Mouse (Mus musculus) bone marrow macrophage, adult 2 months (primary cell): ENCODE measurements at regions not wholly inside any gene's neighbourhood (a gene's known extent, or its start where the extent isn't known, plus 50 kb on each side); places are given as distances from the start of the nearest gene placed in this dataset.

Experiments
- H3K27ac ChIP-seq: 2 replicates; pipeline ENCODE4 v1.5.1; 2012; ENCODE audit warnings: low read depth, low read length; ENCODE audit not compliant: insufficient read depth
- H3K4me1 ChIP-seq: 2 replicates; pipeline ENCODE4 v1.6.1; 2012; ENCODE audit warnings: low read length; ENCODE audit not compliant: control insufficient read depth, insufficient read depth
- H3K4me3 ChIP-seq: 2 replicates; pipeline ENCODE4 v1.5.1; 2012; ENCODE audit warnings: mild to moderate bottlenecking, low read length, moderate library complexity; ENCODE audit not compliant: insufficient read depth
- CTCF ChIP-seq: IDR thresholded peaks from 2 replicates; pipeline ENCODE4 v1.5.1; 2012; ENCODE audit warnings: low read depth, mild to moderate bottlenecking, low read length, moderate library complexity
- POLR2A ChIP-seq: IDR thresholded peaks from 2 replicates; pipeline ENCODE4 v1.6.1; 2012; ENCODE audit warnings: mild to moderate bottlenecking, low read depth, low read length, borderline replicate concordance

- peaks cover 67% of the 10 kb centered on the region for H3K4me1 ChIP-seq
Observed at GRCm38 (mm10) chr2:148532051-148532450, 88.7 kb upstream of the Cd93 start.

DNA sequence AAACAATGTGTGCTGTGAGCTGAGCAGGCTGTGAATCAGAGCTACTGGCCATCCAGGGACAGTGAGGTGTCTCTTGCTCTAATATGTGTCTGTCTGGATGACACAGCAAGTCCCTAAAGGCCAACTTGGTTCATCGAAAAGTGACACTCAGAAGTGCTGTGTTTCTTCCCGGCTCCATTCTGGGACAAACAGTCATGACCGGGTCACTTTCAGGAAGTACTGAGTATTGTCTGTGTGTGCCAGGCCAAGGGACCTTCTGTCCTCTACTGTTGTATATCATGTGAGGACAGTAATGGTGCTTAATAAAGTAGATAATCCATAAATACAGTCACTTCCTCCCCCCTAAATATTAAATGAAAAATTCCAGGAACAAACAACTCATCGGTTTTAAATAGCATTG is 87.2 kb upstream of the Cd93 start:
- peaks cover 55% of the 10 kb centered on the region for H3K4me1 ChIP-seq
- H3K4me3 ChIP-seq, result no peak overlapping the region
- TF ChIP-seq CTCF, result no peak
- no peak for TF ChIP-seq POLR2A
- H3K27ac ChIP-seq, result peak overlapping the region; percentile 43

More at GRCm38 (mm10) chr2:148532051-148532450, 88.7 kb upstream of the Cd93 start:
- no peak for TF ChIP-seq POLR2A
- TF ChIP-seq CTCF, result no peak
- no peak overlapping the region for H3K27ac ChIP-seq
- H3K4me3 ChIP-seq, result no peak overlapping the region

GRCm38 (mm10) chr2:148529900-148530299 is 86.5 kb upstream of the Cd93 start:
- no peak overlapping the region for H3K27ac ChIP-seq
- H3K4me1 ChIP-seq, result peaks cover 50% of the 10 kb centered on the region
- H3K4me3 ChIP-seq, result no peak overlapping the region
- no peak for TF ChIP-seq POLR2A
- no peak for TF ChIP-seq CTCF

DNA sequence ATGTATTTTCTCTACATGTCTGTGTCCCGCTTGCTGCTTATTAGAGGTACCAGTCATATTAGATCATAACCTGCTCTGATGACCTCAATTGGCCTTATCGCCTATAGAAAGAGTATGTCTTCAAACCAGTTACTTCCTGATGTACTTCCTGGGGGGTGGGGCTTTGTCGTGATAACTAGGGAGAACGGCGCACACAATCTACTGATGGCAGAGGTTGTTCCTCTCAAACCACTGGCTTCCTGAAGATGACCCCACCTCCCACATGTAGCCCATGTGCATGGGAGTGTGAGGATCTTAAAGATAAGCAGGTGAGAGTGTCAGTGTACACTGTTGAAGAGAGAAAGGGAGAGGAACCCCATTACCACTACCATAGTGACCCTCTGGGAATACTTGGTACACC is 84.4 kb upstream of the Cd93 start:
- TF ChIP-seq POLR2A (no peak), CTCF (no peak)
- Histone ChIP-seq H3K27ac (no peak overlapping the region), H3K4me1 (peaks cover 46% of the 10 kb centered on the region)

GRCm38 (mm10) chr2:148525496-148525895 is 82.1 kb upstream of the Cd93 start:
- no peak for TF ChIP-seq POLR2A
- TF ChIP-seq CTCF, result no peak
- Histone ChIP-seq H3K4me1 (peaks cover 45% of the 10 kb centered on the region), H3K27ac (no peak overlapping the region), H3K4me3 (no peak overlapping the region)

More for the DNA sequence above, 84.4 kb upstream of the Cd93 start:
- no peak overlapping the region for H3K4me3 ChIP-seq

DNA sequence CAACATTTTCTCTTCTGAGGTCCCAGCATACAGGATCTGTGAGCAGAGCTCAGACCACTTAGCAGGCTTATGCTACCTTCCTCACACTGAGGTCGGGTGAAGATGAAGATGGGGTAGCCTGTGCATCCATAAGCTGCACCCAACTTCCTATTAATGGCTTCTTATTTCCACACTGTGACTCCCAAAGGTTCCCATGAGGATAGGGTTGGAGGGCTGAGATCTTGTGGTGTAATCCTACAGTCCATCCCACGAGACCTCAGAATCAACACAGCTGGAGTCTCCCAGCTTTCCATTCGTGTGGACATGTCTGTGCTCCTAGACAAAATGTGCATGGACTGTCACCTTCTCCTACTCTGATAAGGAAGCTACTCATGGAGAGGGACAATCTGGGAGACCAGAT is 80.0 kb upstream of the Cd93 start:
- no peak for TF ChIP-seq CTCF
- TF ChIP-seq POLR2A, result no peak
- no peak overlapping the region for H3K4me3 ChIP-seq
- H3K27ac ChIP-seq, result peak overlapping the region; percentile 96
- peaks cover 44% of the 10 kb centered on the region for H3K4me1 ChIP-seq

GRCm38 (mm10) chr2:148522936-148523335 is 79.6 kb upstream of the Cd93 start:
- peak overlapping the region; percentile 96 for H3K27ac ChIP-seq
- H3K4me3 ChIP-seq, result no peak overlapping the region
- H3K4me1 ChIP-seq, result peaks cover 41% of the 10 kb centered on the region
- no peak for TF ChIP-seq CTCF
- no peak for TF ChIP-seq POLR2A

DNA sequence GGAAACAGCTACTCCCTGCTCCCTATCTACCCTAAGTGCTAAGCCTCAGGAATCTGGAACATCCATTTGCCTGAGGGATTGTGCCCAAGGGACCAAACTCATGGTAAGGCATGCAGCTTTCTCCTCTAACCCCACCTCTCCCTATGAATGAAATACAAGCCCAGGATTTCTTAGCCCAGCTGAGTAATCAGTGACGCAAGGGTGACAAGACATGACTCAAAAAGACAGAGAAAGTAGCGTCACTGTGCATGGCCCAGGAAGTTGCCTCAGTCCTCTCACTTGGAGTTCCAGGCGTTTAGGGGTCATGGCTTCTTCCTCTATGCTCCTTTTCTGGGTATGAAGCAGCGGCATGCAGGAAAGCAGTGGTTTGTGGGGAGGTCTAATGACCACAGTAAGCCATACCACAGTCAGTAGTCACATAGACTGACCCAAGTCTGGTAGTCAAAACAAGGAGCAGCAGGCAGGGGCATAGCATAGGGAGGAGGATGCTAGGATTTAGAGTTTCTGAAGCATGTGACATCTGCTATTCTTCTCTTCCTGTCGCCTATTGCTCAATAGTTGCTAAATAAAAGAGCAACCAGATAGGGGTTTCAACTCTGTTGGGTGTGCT is 78.7 kb upstream of the Cd93 start:
- Histone ChIP-seq H3K27ac (peak overlapping the region; percentile 96), H3K4me1 (peaks cover 32% of the 10 kb centered on the region), H3K4me3 (no peak overlapping the region)
- TF ChIP-seq CTCF (no peak), POLR2A (no peak)

DNA sequence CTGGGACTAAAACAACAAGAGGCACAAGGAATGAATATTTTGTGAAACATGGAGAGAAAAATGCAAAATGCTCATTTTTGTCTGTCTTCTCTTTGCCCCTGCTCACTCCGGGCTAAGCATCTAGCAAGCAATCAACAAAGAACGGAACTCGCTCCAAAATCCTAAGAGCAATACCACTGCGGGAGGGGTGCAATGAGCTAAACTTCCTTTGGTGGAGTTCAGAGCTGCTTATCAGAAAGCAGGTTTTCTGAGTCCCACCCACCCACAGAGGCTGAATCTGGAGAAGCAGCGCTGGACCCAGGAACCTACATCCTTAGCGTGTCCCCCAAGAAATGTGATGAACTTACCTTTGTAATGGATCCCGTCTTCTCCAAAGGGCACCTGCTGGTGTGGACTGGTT is 76.9 kb upstream of the Cd93 start:
- TF ChIP-seq POLR2A (no peak), CTCF (no peak)
- no peak overlapping the region for H3K27ac ChIP-seq
- no peak overlapping the region for H3K4me3 ChIP-seq
- peaks cover 32% of the 10 kb centered on the region for H3K4me1 ChIP-seq

GRCm38 (mm10) chr2:148519689-148520290 is 76.4 kb upstream of the Cd93 start:
- TF ChIP-seq POLR2A (no peak), CTCF (no peak)
- peaks cover 32% of the 10 kb centered on the region for H3K4me1 ChIP-seq
- H3K27ac ChIP-seq, result no peak overlapping the region
- H3K4me3 ChIP-seq, result no peak overlapping the region
